Mouse (Mus musculus) liver, embryonic 13.5 days (tissue): ENCODE data around the gene Gnb2. TPM values are rescaled to one million over a fixed set of nuclear protein-coding genes. Genes with fewer than 3 reads are reported as not detected.

Experiments
- ATAC-seq: fragments of 200-750 bp; cut with Nextera tagmentation; 2 replicates; pipeline ENCODE4 v1.8.0; 2017; ENCODE audit warnings: low read depth, mild to moderate bottlenecking, moderate number of reproducible peaks, moderate library complexity
- DNase-seq: peaks from one replicate; pipeline ENCODE4 v3.0.0; 2022
- H3K27ac ChIP-seq: fragments of 300-500 bp; sonication (generic); 2 replicates; pipeline ENCODE4 v1.5.1; 2015; ENCODE audit warnings: moderate library complexity, mild to moderate bottlenecking, inconsistent platforms
- H3K27me3 ChIP-seq: fragments of 300-500 bp; sonication (generic); 2 replicates; pipeline ENCODE4 v1.6.1; 2015; ENCODE audit warnings: mild to moderate bottlenecking, inconsistent platforms
- H3K36me3 ChIP-seq: fragments of 300-500 bp; sonication (generic); 2 replicates; pipeline ENCODE4 v1.6.1; 2015; ENCODE audit warnings: mild to moderate bottlenecking, inconsistent platforms
- H3K4me1 ChIP-seq: fragments of 300-500 bp; sonication (generic); replicated peaks from 2 replicates; pipeline ENCODE4 v1.6.1; 2015; ENCODE audit warnings: inconsistent platforms
- H3K4me2 ChIP-seq: fragments of 300-500 bp; sonication (generic); 2 replicates; pipeline ENCODE4 v1.6.1; 2015; ENCODE audit warnings: inconsistent platforms, mild to moderate bottlenecking, moderate library complexity
- H3K4me3 ChIP-seq: fragments of 300-500 bp; sonication (generic); replicated peaks from 2 replicates; pipeline ENCODE4 v1.5.1; 2015; ENCODE audit warnings: mild to moderate bottlenecking, inconsistent platforms
- H3K9ac ChIP-seq: fragments of 300-500 bp; sonication (generic); 2 replicates; pipeline ENCODE4 v1.6.1; 2015; ENCODE audit warnings: mild to moderate bottlenecking, inconsistent platforms
- H3K9me3 ChIP-seq: fragments of 300-500 bp; sonication (generic); replicated peaks from 2 replicates; pipeline ENCODE4 v1.6.1; 2016; ENCODE audit warnings: inconsistent platforms
- WGBS: fragments of 180-500 bp; shearing (Covaris S2); methylation state at CpG from one replicate; pipeline ENCODE4 v1.1.7; 2015; ENCODE audit not compliant: insufficient replicate concordance; 5-methylcytosine and 5-hydroxymethylcytosine counted together
- polyA plus RNA-seq: library from polyadenylated mRNA; unstranded; fragments of >200 nt; fragmentation: Nextera tagmentation; extraction: Ambion mirVana; gene quantifications from 2 replicates; pipeline ENCODE4 v1.2.1, GENCODE M21; 2015

Gene Gnb2
- polyA plus RNA-seq, 1 experiment from 2014 or later: 159 TPM

DNA sequence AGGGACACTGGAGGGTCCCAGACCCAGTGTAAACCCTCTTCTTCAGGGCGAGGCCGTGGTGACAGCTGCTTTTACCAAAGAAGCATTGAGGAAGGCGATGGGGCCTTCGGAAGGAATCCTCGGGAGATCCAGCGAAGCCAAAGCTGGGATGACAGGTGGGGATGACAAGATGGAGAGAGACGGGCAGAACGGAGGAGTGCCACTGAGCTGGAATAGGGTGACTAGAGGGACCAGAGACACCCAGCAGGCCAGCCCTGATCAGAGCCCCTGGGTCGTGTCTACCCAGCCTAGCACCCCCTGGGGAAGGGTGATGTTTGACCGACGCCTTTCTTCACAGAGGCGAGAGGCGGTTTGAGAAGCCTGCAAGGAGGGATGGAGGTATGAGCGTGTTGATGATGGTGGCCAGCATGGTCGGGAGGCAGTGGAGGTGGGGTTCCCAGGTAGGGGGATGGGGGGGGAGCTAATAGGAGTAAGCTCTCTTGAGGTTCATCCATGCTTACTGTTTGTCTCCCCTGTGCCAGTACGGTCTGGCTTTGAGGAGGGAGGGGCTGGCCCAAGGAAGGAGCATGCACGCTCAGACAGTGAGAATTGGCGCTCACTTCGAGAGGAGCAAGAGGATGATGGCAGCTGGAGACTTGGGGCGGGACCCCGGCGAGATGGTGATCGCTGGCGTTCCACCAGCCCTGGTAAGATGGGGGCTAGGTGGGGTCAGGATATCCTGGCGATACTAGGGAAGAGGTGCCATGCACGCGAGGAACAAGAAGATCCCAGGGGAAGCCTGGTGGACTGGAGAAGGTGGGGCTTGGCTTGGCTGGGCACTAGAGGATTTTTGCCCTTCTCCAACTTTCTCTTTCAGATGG lies 13.4 kb downstream of the Gnb2 start:
- Histone ChIP-seq H3K4me3 (no peak overlapping the region), H3K4me2 (no peak overlapping the region), H3K9ac (no peak overlapping the region), H3K27me3 (no peaks in the 10 kb centered on the region), H3K4me1 (peaks cover 35% of the 10 kb centered on the region), H3K9me3 (no peaks in the 10 kb centered on the region), H3K36me3 (peaks cover 75% of the 10 kb centered on the region), H3K27ac (no peak overlapping the region)
- DNase-seq: no peak
- 89% methylated on average over 27 of the region's 27 CpGs for WGBS
- no peak for ATAC-seq

DNA sequence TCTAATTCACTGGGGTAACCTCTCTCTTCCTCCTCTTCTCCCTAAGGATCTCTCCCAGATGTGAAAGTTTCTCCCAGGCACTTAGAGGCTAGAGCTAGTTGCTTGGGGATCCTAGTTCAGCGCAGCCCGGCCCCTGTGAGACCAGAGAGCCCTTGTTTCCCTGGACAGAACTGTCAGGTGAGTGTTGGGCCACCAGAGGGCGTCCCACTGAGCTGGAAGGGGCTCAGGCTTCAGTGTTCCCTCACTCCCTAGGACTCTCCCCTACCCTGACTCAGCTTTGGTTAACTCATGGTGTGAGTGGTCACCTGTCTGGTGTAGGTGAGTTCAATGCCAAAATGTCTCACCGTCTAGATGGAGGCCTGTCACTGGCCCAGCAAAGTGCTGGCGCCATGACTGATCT lies 14.9 kb downstream of the Gnb2 start, which contains the start of gene Gigyf1:
Gene Gigyf1 (plus strand): TSS at position 113 of the 400 bp plus-strand sequence.
- no peak within 1 kb of the TSS for H3K9ac ChIP-seq
- WGBS: 67% methylated on average over 5 of the region's 5 CpGs
- DNase-seq (no peak), ATAC-seq (no peak)
- H3K4me2 ChIP-seq: no peak within 1 kb of the TSS
- peaks cover 48% of the 10 kb centered on the region for H3K4me1 ChIP-seq
- H3K9me3 ChIP-seq: no peaks in the 10 kb centered on the region
- no peak within 1 kb of the TSS for H3K27ac ChIP-seq
- peaks cover 60% of the 10 kb centered on the region for H3K36me3 ChIP-seq
- no peaks in the 10 kb centered on the region for H3K27me3 ChIP-seq
- H3K4me3 ChIP-seq: no peak within 1 kb of the TSS

DNA sequence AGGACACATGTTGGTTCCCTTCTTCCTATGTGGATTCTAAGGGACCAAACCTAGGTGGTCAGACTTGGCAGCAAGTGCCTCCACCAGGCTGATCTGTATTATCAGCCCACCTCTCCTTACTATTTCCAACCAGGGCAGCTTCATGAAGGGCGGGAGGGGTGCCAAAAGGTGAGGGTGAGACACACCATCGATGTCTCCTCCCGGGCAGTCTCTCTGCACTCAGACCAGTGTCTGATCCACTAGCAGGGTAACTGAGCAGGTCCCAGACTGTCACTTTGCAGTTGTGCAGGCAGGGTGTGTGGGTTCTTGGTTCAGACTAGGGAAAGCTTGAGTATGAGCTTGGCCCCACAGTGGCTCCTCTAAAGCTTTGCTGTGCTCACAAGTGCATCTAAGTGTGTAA lies 18.5 kb downstream of the Gnb2 start:
- H3K4me1 ChIP-seq: peaks cover 69% of the 10 kb centered on the region
- no peak for ATAC-seq
- no peak overlapping the region for H3K27ac ChIP-seq
- no peak overlapping the region for H3K4me3 ChIP-seq
- H3K9ac ChIP-seq: no peak overlapping the region
- H3K27me3 ChIP-seq: no peaks in the 10 kb centered on the region
- no peak for DNase-seq
- 74% methylated on average over 3 of the region's 3 CpGs for WGBS
- no peak overlapping the region for H3K4me2 ChIP-seq
- no peaks in the 10 kb centered on the region for H3K9me3 ChIP-seq
- peaks cover 24% of the 10 kb centered on the region for H3K36me3 ChIP-seq

DNA sequence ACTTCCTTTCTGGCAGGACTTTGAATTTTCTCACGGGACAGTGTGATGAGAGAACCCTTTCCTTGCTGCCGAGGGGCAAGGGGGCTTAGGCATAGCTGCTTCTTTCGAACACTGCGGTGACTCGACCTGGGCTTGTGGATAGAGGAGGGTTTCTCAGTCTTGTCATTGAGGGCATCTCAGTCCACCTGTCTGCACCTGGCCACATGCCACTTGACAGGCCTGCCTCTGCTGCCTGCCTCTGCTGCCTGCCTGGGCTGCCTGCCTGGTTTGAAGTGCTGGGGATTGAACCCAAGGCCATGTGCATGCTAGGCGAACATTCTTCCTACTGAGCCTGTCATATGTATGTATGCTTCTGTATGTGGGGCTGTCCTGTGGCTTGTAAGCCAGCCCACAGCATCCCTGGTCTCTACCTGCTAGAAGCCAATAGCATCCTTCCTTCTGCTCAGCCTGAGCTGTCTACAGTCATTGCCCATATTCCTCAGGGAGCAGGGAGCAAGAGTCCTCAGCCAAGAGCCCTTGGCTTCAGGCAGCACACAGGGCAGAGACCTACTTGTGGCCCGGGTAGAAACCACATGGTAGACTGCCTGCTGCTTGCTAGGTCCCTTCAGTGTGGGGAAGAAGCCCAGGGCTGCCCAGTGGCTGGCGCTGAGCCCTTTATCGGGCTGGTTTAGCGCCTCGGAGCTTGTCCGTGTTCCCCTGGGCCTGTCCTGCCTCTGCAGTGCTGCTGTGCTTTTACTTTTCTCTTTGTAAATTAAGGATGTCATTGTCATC lies 19.2 kb downstream of the Gnb2 start:
- H3K27me3 ChIP-seq: no peaks in the 10 kb centered on the region
- H3K4me1 ChIP-seq: peaks cover 73% of the 10 kb centered on the region
- H3K27ac ChIP-seq: no peak overlapping the region
- H3K4me3 ChIP-seq: no peak overlapping the region
- 83% methylated on average over 12 of the region's 12 CpGs for WGBS
- DNase-seq: no peak
- no peak for ATAC-seq
- no peaks in the 10 kb centered on the region for H3K9me3 ChIP-seq
- H3K9ac ChIP-seq: no peak overlapping the region
- no peak overlapping the region for H3K4me2 ChIP-seq
- peaks cover 17% of the 10 kb centered on the region for H3K36me3 ChIP-seq

DNA sequence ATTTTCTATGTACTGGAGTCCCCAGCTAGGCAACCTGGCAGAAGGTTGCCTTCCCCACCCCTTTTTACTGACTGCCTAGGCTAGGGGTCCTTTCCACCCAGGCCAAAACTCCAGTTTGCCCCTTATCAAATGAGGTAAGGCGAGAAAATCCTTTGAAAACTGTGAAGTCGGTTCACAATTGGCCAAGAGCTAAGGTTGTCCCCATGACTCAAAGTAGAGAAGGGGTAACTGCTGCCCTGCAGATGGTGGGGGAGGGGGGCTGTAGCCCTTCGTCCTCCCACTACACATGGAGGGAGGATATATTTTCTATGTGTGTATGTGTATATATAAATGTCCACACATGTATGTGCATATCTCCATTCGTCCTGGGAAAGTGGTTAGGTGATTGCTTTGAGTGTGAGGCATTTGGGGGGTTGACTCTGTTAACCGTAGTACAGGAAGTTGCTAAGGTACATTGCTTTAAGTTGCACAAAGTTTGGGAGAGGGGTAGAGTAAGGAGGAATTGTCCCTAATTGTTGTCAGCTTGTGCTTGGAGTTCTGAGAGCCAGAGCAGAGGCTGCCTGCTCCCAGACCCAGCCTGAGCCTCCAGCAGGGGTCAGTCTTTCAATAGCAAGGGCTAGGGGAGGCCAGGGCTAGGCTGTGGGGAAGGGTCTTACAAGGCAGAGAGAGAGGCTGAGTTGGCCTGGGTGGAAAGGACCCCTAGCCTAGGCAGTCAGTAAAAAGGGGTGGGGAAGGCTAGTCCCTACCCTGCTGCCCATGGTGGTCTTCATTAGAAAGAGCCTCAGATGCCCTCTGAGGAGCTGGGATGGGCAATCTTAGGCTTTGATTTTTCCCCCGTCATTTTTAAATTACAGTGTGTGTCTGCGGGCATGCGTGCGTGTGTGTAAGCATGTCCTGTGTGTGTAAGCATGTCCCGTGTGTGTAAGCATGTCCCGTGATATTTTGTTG lies 20.2 kb downstream of the Gnb2 start:
- Histone ChIP-seq H3K9me3 (no peaks in the 10 kb centered on the region), H3K27ac (0 out of 2 replicates have a peak overlapping the region, but pooled peaks have one; percentile 1), H3K4me1 (peaks cover 70% of the 10 kb centered on the region), H3K9ac (no peak overlapping the region; the same call in 1 of the 2 replicates), H3K27me3 (no peaks in the 10 kb centered on the region), H3K4me3 (no peak overlapping the region), H3K36me3 (peaks cover 7% of the 10 kb centered on the region), H3K4me2 (no peak overlapping the region)
- no peak for DNase-seq
- 79% methylated on average over 11 of the region's 11 CpGs for WGBS
- ATAC-seq: no peak

DNA sequence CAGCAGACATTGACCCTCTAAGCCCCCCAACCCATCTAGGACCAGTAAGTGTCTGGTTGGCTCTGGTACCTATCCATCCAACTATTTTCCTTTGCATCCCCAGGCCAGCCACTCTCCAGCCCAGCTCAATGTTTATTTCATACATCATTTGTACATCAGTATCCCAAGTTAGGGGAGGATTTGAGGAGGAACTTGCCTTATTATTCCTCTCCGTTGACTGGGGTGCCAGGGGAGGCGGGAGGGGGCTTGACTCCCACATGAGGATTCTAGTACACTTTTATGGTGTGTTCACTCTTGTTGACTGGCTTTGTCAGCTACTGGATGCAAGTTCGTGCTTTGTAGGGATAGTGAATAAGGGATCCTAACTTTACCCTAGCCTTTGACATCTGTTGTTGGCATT lies 21.6 kb downstream of the Gnb2 start:
- Histone ChIP-seq H3K27me3 (no peaks in the 10 kb centered on the region), H3K9ac (peak overlapping the region; percentile 97), H3K4me2 (peak overlapping the region; percentile 94), H3K4me3 (peak overlapping the region; percentile 94), H3K9me3 (no peaks in the 10 kb centered on the region), H3K36me3 (no peaks in the 10 kb centered on the region; the same call in 1 of the 2 replicates), H3K27ac (peak overlapping the region; percentile 6; the same call in 1 of the 2 replicates), H3K4me1 (peaks cover 59% of the 10 kb centered on the region)
- DNase-seq (no peak), ATAC-seq (no peak)
- WGBS: 71% methylated on average over 3 of the region's 3 CpGs

DNA sequence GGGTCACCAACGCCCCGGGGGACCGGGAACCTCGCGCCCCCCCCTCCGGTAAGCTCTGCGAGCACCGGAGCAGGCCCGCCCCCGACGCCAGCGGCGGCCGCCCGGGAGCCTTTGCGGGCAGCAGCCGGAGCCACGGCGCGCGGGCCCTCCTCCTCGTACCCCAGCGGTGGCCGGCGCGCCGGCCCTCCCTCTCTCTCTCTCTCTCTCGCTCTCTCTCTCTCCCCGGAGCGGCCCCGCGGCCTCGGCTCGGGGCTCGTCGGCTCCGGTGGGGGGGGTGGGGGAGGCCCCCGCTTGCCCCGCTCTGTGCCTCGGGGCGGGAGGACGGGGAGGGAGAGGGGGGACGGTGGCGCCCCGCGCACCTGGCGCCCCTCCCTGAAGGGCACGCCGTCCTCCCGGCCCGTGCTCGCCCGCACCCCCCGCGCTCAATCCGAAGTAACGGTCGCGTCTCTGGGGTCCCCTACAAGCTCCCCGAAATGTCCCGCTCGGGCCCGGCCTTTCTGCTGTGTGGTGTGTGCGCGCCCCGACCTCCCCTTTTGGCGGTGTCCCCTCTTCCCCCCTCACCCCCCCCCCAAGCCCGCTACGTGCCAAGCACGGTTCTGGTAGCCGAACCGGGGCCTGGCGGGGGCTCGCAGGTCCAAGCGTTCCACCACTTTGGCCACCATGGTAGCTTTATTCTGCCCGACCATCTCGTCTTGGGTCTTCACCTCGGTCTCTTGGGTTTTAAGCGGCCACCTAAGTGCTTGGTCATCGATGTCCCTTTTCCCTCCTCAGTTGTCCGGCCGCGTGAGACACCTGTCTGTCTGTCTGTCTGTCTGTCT lies 22.5 kb downstream of the Gnb2 start:
- Histone ChIP-seq H3K27ac (peak overlapping the region; percentile 83), H3K4me2 (peak overlapping the region; percentile 94), H3K9ac (peak overlapping the region; percentile 97), H3K4me3 (peak overlapping the region; percentile 94), H3K36me3 (no peaks in the 10 kb centered on the region; the same call in 1 of the 2 replicates), H3K4me1 (peaks cover 50% of the 10 kb centered on the region), H3K27me3 (no peaks in the 10 kb centered on the region), H3K9me3 (no peaks in the 10 kb centered on the region)
- under 1% methylated on average over 57 of the region's 83 CpGs for WGBS
- ATAC-seq (peak; percentile 76), DNase-seq (no peak)

DNA sequence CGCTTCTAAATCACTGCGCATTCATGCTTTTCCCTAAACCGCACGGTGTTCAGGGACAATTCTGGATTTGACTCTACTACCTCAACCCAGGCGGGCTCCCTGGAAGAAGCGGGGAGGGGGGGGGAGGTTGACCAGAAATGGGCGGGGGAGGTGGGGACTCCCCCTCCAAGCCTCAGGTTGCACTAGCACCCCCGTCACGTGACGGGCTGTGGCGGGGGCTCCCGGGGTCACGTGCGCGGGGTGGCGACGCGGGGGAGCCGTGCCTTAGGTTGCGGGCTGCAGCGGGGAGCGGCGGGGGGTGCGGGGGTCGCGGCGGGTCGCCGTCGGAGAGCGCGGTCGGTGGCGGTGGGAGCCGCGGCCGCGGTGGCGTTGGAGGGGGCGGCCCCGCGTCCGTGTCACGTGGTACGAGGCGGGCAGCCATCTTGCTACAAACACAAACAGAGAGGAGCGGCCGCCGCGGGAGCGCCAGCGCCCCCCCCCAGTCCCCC lies 23.3 kb downstream of the Gnb2 start:
- Histone ChIP-seq H3K27ac (peak overlapping the region; percentile 83), H3K9me3 (no peaks in the 10 kb centered on the region), H3K4me3 (peak overlapping the region; percentile 94), H3K36me3 (no peaks in the 10 kb centered on the region; the same call in 1 of the 2 replicates), H3K4me2 (peak overlapping the region; percentile 94), H3K27me3 (no peaks in the 10 kb centered on the region), H3K9ac (peak overlapping the region; percentile 97), H3K4me1 (peaks cover 47% of the 10 kb centered on the region)
- DNase-seq (peak; percentile 56), ATAC-seq (peak; percentile 71)
- 1% methylated on average over 44 of the region's 52 CpGs for WGBS

DNA sequence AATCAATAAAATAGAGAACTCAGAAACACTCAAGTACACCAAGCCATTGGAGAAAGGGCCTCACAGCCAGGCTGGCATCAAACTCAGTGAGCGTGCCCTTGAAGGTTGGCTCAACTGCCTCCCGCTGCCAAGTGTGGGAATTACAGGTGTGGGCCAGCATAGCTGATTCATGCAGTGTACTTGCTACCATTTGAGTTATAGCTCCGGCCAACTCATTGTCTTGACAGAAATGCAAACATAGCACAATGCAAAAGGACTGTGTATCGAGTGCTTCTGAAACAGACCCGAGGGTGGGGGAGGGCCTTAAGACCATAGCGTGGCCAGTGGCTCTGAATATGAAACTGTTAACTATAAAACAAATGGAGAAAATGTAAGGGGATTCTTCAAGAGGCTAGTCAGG lies 29.3 kb downstream of the Gnb2 start:
- Histone ChIP-seq H3K4me3 (no peak overlapping the region), H3K9me3 (no peaks in the 10 kb centered on the region), H3K4me2 (peak overlapping the region; percentile 89), H3K27me3 (no peaks in the 10 kb centered on the region), H3K9ac (peak overlapping the region; percentile 84), H3K4me1 (peaks cover 37% of the 10 kb centered on the region), H3K27ac (peak overlapping the region; percentile 91), H3K36me3 (peaks cover 11% of the 10 kb centered on the region)
- DNase-seq (no peak), ATAC-seq (no peak)
- WGBS: 69% methylated on average over 6 of the region's 6 CpGs

DNA sequence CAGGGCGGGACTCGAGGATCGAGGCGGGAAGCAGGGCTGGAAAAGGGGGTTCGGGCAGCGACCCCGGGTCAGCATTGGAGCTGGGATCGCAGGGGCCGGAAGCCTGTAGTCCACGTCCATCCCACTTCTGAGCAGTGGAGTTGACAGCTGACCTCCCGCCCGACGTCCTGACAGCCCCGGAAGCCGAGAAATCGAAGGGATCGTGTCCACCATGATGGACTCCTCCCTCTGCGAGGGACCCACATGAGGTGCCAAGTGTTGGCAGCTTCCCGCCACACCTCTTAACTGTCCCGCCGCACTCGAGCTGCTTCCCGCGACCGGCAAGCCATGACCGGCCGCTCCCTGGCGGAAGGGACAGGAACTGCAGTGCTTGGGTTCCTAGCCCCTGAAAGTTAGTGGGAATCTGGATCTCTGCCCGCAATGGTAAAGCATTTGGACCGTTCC lies 30.6 kb downstream of the Gnb2 start:
- WGBS: under 1% methylated on average over 29 of the region's 30 CpGs
- Histone ChIP-seq H3K4me2 (peak overlapping the region; percentile 89), H3K27me3 (no peaks in the 10 kb centered on the region), H3K36me3 (peaks cover 11% of the 10 kb centered on the region), H3K27ac (peak overlapping the region; percentile 91), H3K9me3 (no peaks in the 10 kb centered on the region), H3K9ac (peak overlapping the region; percentile 84), H3K4me3 (peak overlapping the region; percentile 70), H3K4me1 (peaks cover 37% of the 10 kb centered on the region)
- peak; percentile 84 for ATAC-seq
- DNase-seq: peak; percentile 84
